Mouse (Mus musculus) cerebellum, postnatal 36 days (tissue): ENCODE measurements at regions not wholly inside any gene's neighbourhood (a gene's known extent, or its start where the extent isn't known, plus 50 kb on each side); places are given as distances from the start of the nearest gene placed in this dataset.

Experiments used
- DNase-seq, 2 experiments: peaks; one replicate each; pipeline ENCODE4 v3.0.0; 2021 to 2022; ENCODE audit warnings: mixed read lengths in 2 of 2

- peak; percentile 16 to 21 for DNase-seq
Observed at GRCm38 (mm10) chr10:99599142-99600120, 160.0 kb downstream of the Csl start.

- no peak for DNase-seq
Observed at GRCm38 (mm10) chr10:99602331-99602730, 157.1 kb downstream of the Csl start.

- no peak for DNase-seq
Observed at GRCm38 (mm10) chr10:99604172-99604571, 155.3 kb downstream of the Csl start.

- DNase-seq: no peak
Observed at GRCm38 (mm10) chr10:99608477-99608876, 151.0 kb downstream of the Csl start.

- no peak for DNase-seq
Observed at GRCm38 (mm10) chr10:99609420-99609819, 150.0 kb downstream of the Csl start.

GRCm38 (mm10) chr10:99610890-99611289, 148.6 kb downstream of the Csl start:
- DNase-seq: no peak

- no peak for DNase-seq
Observed at GRCm38 (mm10) chr10:99614392-99615249, 144.8 kb downstream of the Csl start.

GRCm38 (mm10) chr10:99615371-99615770, 144.1 kb downstream of the Csl start:
- DNase-seq: no peak

- peak; percentile 71 for DNase-seq
Observed at GRCm38 (mm10) chr10:99615779-99616178, 143.7 kb downstream of the Csl start.

- no peak for DNase-seq
Observed at GRCm38 (mm10) chr10:99617623-99618022, 141.8 kb downstream of the Csl start.

- peak; percentile 69 to 78 for DNase-seq
Observed at GRCm38 (mm10) chr10:99619421-99620151, 139.9 kb downstream of the Csl start.

- no peak for DNase-seq
Observed at GRCm38 (mm10) chr10:99620489-99620888, 139.0 kb downstream of the Csl start.

- no peak for DNase-seq
Observed at GRCm38 (mm10) chr10:99627355-99627754, 132.1 kb downstream of the Csl start.

GRCm38 (mm10) chr10:99632250-99632985, 127.0 kb downstream of the Csl start:
- no peak for DNase-seq

GRCm38 (mm10) chr10:99635796-99636195, 123.7 kb downstream of the Csl start:
- DNase-seq: no peak

- peak; percentile 47 to 56 for DNase-seq
Observed at GRCm38 (mm10) chr10:99639022-99639421, 120.4 kb downstream of the Csl start.

GRCm38 (mm10) chr10:99639469-99639868, 120.0 kb downstream of the Csl start:
- no peak for DNase-seq

- DNase-seq: peak; percentile 8 to 29
Observed at GRCm38 (mm10) chr10:99641784-99642183, 117.7 kb downstream of the Csl start.

GRCm38 (mm10) chr10:99642201-99642827, 117.1 kb downstream of the Csl start:
- DNase-seq: no peak

- no peak for DNase-seq
Observed at GRCm38 (mm10) chr10:99644981-99645380, 114.5 kb downstream of the Csl start.

- DNase-seq: no peak
Observed at GRCm38 (mm10) chr10:99652011-99652410, 107.4 kb downstream of the Csl start.
